In the genomic region with DNA sequence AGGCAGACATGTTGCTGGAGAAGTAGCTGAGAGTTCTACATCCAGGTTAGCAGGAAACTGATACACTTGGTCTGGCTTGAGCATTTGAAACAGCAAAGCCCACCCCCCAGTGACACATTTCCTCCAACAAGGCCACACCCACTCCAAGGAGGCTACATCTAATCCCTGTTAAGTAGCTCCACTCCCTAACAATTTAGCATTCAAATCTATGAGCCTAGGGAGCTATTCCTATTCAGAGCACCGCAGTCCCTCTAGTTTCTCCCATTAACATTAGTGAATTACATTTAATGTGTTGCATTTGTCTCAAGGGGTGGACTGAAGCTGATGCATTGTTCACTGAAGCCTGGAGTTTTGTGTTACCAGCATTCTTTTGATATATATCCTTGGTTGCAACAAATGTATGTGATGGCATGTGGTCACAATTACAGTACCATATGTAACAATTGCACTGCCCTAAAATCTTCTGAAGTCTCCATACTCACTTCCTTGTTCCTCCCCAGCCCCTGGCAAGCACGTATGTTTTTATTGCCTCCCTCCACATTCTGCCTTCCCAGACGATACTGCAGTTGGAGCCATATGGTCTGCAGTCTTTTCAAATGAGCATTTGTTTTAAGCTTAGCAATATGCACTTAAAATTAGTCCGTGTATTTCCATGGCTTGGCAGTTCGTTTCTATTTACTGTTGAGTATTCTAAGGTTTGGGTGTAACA, we compare ENCODE assay signal across 19 mouse cellular contexts. TPM values are rescaled to one million over a fixed set of nuclear protein-coding genes. Genes with fewer than 3 reads are reported as not detected.
DNase-seq lines count a peak whose midpoint lies in the region; ATAC-seq lines count a peak whose summit lies in the region.
"Had no signal": no experiment of that assay in that cellular context is flagged by ENCODE, and none has a peak within 500 bp of the region (broad histone marks: within the 10 kb centered on the region; RNA-seq: fewer than 3 reads in every experiment).

No protein-coding gene starts in this region.

- ATAC-seq in embryonic facial prominence, embryonic 11.5 days (replicated peaks; ENCODE audit: insufficient number of reproducible peaks, low FRiP score, low TSS enrichment, low read depth) = no peak
- 0 out of 2 replicates have a peak, but pooled peaks have one; percentile 40 for ATAC-seq in neural tube, embryonic 13.5 days (ENCODE audit: low read depth)
- no peak for ATAC-seq in kidney, embryonic 15.5 days (replicated peaks; ENCODE audit: low FRiP score)
- ATAC-seq: hindbrain, postnatal 0 days had no signal

- no peak overlapping the region for H3K4me2 ChIP-seq in embryonic facial prominence, embryonic 11.5 days (ENCODE audit: low read depth, low read length)
- H3K4me2 ChIP-seq in neural tube, embryonic 13.5 days = no peak overlapping the region
- H3K4me2 ChIP-seq in kidney, embryonic 15.5 days = no peak overlapping the region
- H3K4me2 ChIP-seq: midbrain, embryonic 11.5 days had no signal

- H3K27me3 ChIP-seq in embryonic facial prominence, embryonic 11.5 days (ENCODE audit: control insufficient read depth, insufficient read depth, low read length) = no peaks in the 10 kb centered on the region
- no peaks in the 10 kb centered on the region for H3K27me3 ChIP-seq in embryonic facial prominence, embryonic 10.5 days (replicated peaks; ENCODE audit: low read depth, poor library complexity, severe bottlenecking)
- no peaks in the 10 kb centered on the region for H3K27me3 ChIP-seq in neural tube, embryonic 13.5 days
- no peaks in the 10 kb centered on the region for H3K27me3 ChIP-seq in kidney, embryonic 15.5 days

- H3K27ac ChIP-seq in embryonic facial prominence, embryonic 11.5 days (replicated peaks; ENCODE audit: low read depth, low read length) = no peak overlapping the region
- no peak overlapping the region for H3K27ac ChIP-seq in embryonic facial prominence, embryonic 10.5 days (replicated peaks)
- H3K27ac ChIP-seq in neural tube, embryonic 13.5 days (replicated peaks) = no peak overlapping the region
- H3K27ac ChIP-seq in kidney, embryonic 15.5 days = no peak overlapping the region
- H3K27ac ChIP-seq: gastrocnemius, adult 2 months; hindbrain, postnatal 0 days; liver, embryonic 14.5 days had no signal

- no peak overlapping the region for H3K9ac ChIP-seq in embryonic facial prominence, embryonic 11.5 days (replicated peaks; ENCODE audit: low read length)
- H3K9ac ChIP-seq in neural tube, embryonic 13.5 days = no peak overlapping the region
- no peak overlapping the region for H3K9ac ChIP-seq in kidney, embryonic 15.5 days
- H3K9ac ChIP-seq: liver, embryonic 14.5 days had no signal

- H3K9me3 ChIP-seq in embryonic facial prominence, embryonic 11.5 days (replicated peaks; ENCODE audit: control insufficient read depth, low read length) = no peaks in the 10 kb centered on the region
- no peaks in the 10 kb centered on the region for H3K9me3 ChIP-seq in embryonic facial prominence, embryonic 10.5 days
- H3K9me3 ChIP-seq in neural tube, embryonic 13.5 days = no peaks in the 10 kb centered on the region
- no peaks in the 10 kb centered on the region for H3K9me3 ChIP-seq in kidney, embryonic 15.5 days (replicated peaks)

- H3K36me3 ChIP-seq in embryonic facial prominence, embryonic 11.5 days (replicated peaks; ENCODE audit: control insufficient read depth, insufficient read depth, low read depth, low read length) = no peaks in the 10 kb centered on the region
- H3K36me3 ChIP-seq in embryonic facial prominence, embryonic 10.5 days (replicated peaks) = no peaks in the 10 kb centered on the region
- no peaks in the 10 kb centered on the region for H3K36me3 ChIP-seq in neural tube, embryonic 13.5 days
- H3K36me3 ChIP-seq in kidney, embryonic 15.5 days = no peaks in the 10 kb centered on the region

- H3K4me3 ChIP-seq in embryonic facial prominence, embryonic 11.5 days (ENCODE audit: low read depth, low read length) = no peak overlapping the region
- no peak overlapping the region for H3K4me3 ChIP-seq in embryonic facial prominence, embryonic 10.5 days
- no peak overlapping the region for H3K4me3 ChIP-seq in neural tube, embryonic 13.5 days
- no peak overlapping the region for H3K4me3 ChIP-seq in kidney, embryonic 15.5 days (replicated peaks)
- H3K4me3 ChIP-seq: gastrocnemius, adult 2 months; myocyte had no signal

- peak; percentile 6 for DNase-seq in embryonic facial prominence, embryonic 11.5 days (ENCODE audit: low spot score)
- DNase-seq in embryonic facial prominence, embryonic 10.5 days (ENCODE audit: low spot score) = no peak
- DNase-seq in neural tube, embryonic 10.5 days (ENCODE audit: extremely low spot score, low spot score) = no peak
- DNase-seq in layer of hippocampus, adult 8-10 months (ENCODE audit: low spot score in 2 of 2) = peak; percentile 60 to 65
- peak; percentile 15 for DNase-seq in right cerebral cortex, postnatal 14 days
- DNase-seq in gastrocnemius, adult 18-20 months (ENCODE audit: low spot score) = no peak
- DNase-seq: adrenal gland, adult 2 months; cerebellum, adult 9-11 months; gastrocnemius, adult 2 months; heart, adult 18-20 months; heart, postnatal 14 days; kidney, adult 8-10 months; lung, postnatal 14 days had no signal

- H3K4me1 ChIP-seq in embryonic facial prominence, embryonic 11.5 days (ENCODE audit: control insufficient read depth, insufficient read depth, low read length) = no peaks in the 10 kb centered on the region
- H3K4me1 ChIP-seq in embryonic facial prominence, embryonic 10.5 days = no peaks in the 10 kb centered on the region
- no peaks in the 10 kb centered on the region for H3K4me1 ChIP-seq in neural tube, embryonic 13.5 days (replicated peaks)
- H3K4me1 ChIP-seq in kidney, embryonic 15.5 days = no peaks in the 10 kb centered on the region

- WGBS in embryonic facial prominence, embryonic 11.5 days = 63% methylated on average over 5 of the region's 5 CpGs
- WGBS in embryonic facial prominence, embryonic 10.5 days = 79% methylated on average over 5 of the region's 5 CpGs
- WGBS in neural tube, embryonic 13.5 days = 62% methylated on average over 5 of the region's 5 CpGs
- 61% methylated on average over 5 of the region's 5 CpGs for WGBS in kidney, embryonic 15.5 days

RNA-seq across cellular contexts. Expression of a gene that starts 10.3 kb away (rescaled TPM):
- polyA plus RNA-seq in embryonic facial prominence, embryonic 11.5 days (2014; fragmentation: Nextera tagmentation; extraction: Ambion mirVana) = 3.4 and 5.0 TPM in 2 replicates
- polyA plus RNA-seq in embryonic facial prominence, embryonic 10.5 days (2016; fragmentation: Nextera tagmentation; extraction: Ambion mirVana) = 0.64 and 1.5 TPM in 2 replicates
- 3.9 and 9.3 TPM in 2 replicates for polyA plus RNA-seq in neural tube, embryonic 13.5 days (2015; fragmentation: Nextera tagmentation; extraction: Ambion mirVana)
- 1 to 10 TPM in 2 of 4 experiments, under 1 TPM in 2; 0.61 to 2.8 (median 1.2) TPM for total RNA-seq in layer of hippocampus, adult 8-10 months (2022)
- 9.5 and 15.2 TPM in 2 replicates for polyA plus RNA-seq in kidney, embryonic 15.5 days (2015; fragmentation: Nextera tagmentation; extraction: Ambion mirVana)
- total RNA-seq in gastrocnemius, adult 18-20 months (2021) = 1,000 to 10,000 TPM; 4,889 to 5,895 TPM

Comparison
In these comparisons a context has a peak if more than half of its experiments do, and no peak if none do; other contexts are left out.
1. DNase-seq: peak in embryonic facial prominence, embryonic 11.5 days (single experiment), layer of hippocampus, adult 8-10 months (2 of 2) and right cerebral cortex, postnatal 14 days (single experiment); none in embryonic facial prominence, embryonic 10.5 days (single experiment), neural tube, embryonic 10.5 days (single experiment) and gastrocnemius, adult 18-20 months (single experiment).